Mouse (Mus musculus): Measurements from ENCODE around the gene Med25.
"Not testable (repeated sequence)": the region's sequence is repeated elsewhere in the genome, so short reads cannot be mapped to it uniquely, and the experiment has no call there.

Med25 gene

DNA sequence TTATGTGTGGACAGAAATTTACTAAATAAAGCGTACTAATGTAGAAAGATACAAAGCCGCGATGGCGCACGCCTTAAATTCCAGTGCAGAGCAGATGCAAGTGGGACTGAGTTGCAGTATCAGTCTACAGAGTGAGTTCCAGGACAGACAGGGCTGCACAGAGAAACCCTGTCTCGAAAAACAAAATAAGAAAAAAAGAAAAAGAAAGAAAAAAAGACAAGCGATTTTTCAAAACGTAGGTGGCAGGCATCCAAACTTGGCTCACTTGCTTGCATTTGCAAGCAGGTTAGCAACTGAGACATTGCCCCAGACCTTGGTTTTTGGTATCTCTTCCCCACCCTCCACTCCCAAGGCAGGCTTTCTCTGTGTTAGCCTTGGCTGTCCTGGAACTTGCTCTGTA lies 685 bp upstream of the Med25 start:
- no peak for DNase-seq (ENCODE audit: low spot score)

DNA sequence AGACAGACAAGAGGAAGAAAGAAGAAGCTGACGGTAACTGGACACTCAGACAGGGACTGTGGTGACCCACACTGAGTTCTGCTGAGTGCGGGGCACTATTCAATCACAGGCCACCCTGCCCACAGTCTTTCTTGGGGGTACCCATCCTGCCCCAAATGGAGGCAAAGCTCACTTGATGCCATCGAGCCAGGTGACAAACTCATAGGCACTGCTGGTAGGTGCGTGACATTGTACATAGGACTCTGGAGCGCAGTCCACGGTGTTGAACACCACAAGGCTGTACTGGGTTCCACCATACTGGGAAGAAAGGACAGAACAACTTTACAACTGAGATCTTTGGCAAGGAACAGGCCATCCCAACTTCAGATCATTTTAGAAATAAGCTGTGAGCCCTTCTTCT lies 901 bp downstream of the Med25 start:
- no peak for DNase-seq (ENCODE audit: low spot score)

DNA sequence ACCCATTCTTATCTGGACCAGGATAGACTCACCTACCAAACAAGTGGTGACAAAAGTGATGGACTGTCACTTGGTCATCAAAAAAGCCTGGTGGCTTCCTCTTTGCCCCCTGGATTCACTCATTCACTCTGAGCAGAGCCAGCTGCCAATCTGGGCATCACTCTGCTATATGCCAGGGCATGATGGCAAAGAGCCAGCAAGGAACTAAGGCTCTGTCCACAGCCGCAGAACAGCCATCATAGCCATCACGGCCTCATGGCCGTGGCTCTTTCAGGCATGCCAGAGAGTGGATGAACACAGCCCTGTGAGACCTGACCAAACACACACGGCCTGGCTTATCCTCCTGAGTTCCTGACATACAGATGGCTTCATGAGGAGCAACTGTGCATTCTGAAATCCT lies 1.8 kb downstream of the Med25 start:
- no peak for DNase-seq (ENCODE audit: low spot score)

DNA sequence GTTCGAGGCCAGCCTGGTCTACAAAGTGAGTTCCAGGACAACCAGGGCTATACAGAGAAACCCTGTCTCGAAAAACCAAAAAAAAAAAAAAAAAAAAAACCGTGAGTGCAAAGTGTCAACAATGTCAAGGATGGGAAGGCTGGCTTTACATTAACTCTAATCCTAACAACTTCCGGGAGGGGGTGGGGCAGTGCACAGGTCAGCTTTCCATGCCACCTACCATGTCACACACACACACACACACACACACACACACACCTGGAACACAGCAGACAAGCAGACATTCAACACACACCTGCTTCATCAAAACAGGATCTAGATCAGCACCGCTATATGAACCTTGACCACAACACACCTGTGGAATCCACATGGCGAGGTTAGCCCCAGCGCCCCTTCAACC lies 2.3 kb downstream of the Med25 start:
- no peak for DNase-seq (ENCODE audit: low spot score)

DNA sequence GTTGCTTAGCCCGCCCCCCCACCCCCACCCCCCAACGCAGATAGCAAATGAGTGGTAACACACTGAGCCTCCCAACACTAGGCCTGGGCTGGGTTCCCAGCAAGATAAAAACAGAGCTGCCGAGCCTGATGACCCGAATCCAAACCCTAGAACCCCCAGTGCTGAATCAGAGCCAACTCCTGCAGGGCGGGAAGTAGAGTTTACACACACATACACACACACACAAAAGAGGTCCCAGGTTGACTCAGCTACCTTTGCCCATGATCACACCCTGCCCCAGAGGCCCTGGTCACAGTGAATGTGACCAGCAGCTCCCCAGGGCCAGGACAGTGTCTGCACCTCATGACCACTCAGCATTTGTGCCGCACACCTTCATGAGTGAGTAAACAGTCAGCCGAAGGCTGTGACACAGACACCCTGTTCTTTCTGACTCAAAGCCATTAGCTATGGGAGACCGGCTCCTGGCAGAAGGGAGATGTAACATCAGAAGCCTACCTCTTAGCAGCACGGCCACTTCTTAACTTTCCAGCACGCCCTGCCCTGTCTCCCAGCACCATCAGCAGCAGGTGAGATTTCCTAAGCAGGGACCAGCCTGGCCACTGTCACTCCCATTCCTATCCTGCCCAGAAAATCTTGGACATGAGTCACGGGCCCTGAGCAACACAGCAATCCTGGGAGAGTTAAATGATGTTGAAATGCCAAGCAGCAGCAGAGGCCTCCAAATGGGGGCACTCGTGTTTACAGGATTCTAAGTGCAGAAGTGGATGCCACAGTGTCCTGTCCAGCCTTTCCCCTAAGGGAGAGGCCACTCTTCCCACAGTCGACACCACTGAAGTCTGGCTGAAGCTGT lies 4.0 kb downstream of the Med25 start:
- DNase-seq (ENCODE audit: low spot score): no peak

DNA sequence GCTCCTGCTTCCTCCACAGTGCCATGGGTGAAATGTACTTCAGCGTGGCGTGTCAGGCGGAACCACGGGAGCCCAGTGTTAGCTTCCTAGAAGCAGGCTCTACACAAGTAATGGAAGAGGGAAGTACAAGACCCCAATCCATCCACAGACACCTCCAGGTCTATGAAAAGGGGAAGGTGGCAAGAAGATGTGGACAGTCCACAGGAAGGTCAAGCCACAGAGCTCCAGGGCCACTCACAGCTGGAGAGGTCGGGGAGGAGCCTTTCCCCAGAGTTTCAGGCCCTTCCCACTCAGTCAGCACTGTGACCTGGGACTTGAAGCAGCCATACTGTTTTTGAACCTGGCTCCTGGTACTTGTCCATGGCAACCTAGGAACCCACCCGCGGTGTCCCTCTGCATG lies 5.5 kb downstream of the Med25 start:
- DNase-seq (ENCODE audit: low spot score): no peak

DNA sequence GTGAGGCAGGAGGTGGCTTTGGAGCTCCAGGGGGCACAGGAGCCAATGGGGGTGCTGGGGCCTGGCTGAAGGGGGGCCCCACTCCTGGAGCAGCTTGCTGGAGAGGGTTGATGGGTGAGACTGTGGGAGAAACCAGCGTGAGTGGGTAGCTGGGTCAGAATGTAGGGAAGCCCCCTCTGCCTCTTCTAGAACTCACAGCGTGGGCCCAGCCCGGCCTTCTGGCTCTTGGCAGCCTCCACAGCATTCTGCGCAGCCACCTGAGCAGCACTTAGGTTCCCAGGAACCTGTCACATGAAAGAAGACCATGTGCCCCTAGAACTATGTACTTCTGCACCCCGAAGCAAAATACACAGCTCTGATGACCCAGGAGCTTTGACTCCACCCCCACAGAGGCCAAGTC lies 7.9 kb downstream of the Med25 start:
- no peak for DNase-seq (ENCODE audit: low spot score)

DNA sequence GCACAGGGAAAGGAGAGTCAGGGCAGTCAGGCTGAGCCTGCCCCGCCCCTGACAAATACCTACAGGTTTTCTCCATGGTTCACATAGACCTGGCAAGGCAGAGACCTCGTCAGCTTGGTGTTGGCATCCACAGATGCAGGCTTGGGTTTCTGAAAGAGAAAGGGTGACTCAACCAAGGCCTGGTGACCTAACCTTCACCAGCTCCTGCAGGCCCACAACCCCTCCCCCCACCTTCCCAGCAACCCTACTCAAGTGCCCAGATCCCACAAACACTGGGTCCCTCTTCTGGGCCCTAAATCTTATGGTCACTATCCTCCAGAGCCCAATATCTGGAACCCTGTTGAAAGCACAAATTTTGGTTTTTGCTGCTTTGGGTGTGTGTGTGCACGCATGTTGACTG lies 9.5 kb downstream of the Med25 start:
- no peak for DNase-seq (ENCODE audit: low spot score)

DNA sequence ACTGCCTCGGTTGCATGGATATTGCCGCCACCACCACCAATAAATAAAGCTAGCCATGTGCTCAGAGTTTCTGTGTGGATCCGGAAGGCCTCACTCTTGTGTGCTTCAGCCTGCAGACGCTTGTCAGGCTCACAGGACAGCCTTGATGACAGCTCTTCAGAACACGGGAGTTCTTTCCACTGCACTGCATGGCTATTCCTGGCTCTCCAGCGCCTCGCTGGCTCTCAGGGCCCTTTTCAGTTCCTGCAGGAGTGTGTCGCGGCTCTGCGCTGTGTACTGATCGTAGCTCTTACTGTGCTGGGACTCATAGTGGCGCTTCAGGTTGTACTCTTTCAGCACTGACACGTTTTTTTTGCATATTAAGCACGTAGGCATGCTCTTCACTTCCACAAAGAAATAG lies 14.7 kb downstream of the Med25 start:
- no peak for DNase-seq (ENCODE audit: low spot score)

DNA sequence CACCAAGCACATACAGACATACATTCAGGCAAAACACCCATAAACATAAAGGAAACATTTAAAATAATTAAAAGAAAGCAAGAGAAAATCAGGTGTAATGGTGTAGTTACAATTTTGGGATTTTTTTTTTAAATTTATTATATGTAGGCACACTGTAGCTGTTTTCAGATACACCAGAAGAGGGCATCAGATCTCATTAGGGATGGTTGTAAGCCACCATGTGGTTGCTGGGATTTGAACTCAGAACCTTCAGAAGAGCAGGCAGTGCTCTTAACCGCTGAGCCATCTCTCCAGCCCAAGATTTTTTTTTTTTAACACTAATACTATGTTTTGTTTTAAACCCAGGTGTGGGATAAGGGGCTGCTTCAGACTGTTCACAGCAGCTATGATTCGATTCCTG lies 20.7 kb downstream of the Med25 start:
- DNase-seq (ENCODE audit: low spot score): not testable (repeated sequence)

DNA sequence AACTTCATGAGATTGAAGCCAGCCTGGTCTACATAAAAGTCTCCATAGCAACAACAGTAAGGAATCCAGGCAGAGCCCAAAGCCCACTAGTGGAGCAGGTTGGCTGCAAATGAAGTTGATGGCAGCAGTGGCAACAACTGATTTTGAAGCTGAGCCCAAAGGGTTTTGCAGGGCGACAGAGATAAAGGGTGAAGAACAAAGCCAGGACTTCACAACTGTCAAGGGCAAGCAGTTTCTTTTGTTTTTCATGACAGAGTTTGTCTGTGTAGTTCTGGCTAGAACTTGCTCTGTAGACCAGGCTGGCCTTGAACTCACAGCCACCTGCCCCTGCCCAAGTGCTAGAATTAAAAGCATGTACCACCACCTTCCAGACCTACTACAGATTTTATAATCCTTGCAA lies 21.3 kb downstream of the Med25 start:
- no peak for DNase-seq (ENCODE audit: low spot score)

DNA sequence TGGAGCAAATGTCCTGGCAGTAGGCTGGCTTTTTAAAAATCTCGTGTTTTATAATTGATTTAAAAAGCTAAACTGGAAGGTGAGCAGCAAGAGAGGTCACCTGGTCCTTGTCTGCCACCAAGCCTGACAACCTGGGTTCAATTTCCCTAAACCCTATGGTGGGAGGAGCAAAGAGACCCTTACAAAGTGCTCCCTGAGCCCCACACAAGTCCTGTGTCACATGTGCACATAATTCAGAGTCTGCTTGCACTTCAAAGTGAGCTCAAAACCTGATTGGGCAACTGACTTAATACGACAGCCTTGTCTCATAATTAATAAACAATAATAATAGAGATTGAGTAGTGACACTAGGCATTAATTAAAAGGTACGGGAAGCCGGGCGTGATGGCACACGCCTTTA lies 21.9 kb downstream of the Med25 start:
- no peak for DNase-seq (ENCODE audit: low spot score)

DNA sequence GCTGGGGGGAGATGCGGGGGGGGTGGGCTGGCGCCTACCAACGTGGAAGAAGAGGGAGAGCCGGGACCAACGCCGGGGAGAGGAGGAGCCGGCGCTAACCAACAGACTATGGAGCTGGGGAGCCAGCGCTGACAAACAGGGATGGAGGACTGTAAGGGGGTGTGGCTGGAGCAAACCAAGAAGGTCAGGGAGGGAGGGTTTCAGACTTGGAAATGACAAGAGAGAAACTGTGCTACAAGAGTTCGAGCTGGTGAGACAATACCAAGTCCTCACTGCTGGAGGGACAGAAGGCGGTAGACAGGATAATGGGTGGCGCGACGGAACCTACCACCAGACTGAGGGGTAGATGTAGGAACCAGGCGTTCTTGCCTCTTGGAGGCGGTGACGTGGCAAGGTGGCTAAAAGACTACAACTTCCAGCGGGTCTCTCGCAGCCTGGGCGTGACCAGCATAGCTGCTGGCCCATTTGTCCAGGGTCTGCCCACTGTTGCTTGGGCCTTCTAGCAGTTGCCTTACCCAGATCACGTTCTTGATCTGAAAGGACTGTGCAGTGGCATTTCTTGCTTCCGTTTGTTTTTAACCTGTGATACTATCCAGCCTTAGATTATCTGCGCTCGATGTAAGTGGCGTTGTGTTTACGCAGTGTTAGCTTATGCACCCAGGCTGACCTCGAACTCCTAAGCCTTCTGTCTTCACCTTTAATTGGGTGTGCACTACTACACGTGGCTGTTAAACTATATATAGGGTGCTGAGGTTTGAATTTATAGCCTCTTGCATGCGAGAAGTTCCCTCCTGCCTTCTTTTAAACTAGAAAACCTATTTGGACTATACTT lies 22.6 kb downstream of the Med25 start, which contains the start of gene Ptov1:
Gene Ptov1 (minus strand): TSS at position 92 of the 832 bp plus-strand sequence.
- peak; percentile 96 for DNase-seq (ENCODE audit: low spot score)

DNA sequence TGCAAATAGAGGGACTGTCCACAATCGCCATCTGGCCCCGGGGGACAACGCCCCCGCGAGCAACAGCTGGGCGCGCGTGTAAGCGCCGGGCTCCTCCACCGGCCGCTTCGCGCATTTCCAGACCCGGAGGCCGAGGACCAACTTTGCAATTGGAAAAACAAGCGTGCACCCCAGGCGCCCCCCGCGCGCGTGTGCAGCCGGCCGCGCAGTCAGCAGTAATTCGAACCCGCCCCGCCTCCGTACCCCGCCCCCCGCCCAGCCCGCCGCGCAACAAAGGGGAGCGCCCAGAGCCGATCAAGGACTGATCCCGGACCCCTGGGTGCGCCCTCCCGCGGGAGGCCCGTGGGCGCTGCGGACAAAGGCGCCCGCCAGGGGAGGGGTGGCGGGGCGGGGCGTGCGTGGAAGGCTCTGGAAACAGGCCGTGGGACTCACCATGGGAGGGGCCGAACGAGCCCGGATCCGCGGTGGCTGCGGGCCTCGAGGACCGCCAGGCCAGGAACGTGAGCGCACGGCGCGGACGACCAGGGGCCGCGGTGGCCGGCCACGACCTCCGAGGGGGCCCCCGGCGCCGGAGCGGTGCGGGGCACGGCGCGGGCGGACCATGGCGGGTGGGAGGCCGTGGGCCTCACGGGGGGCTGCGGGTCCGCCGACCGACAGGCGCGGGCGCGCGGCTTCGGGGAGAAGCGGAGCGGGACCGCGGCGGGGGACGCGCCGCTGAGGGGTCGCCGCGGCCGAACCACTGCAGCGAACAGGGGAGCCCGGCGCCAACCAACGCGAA lies 23.4 kb downstream of the Med25 start:
- peak; percentile 66 for DNase-seq (ENCODE audit: low spot score)

DNA sequence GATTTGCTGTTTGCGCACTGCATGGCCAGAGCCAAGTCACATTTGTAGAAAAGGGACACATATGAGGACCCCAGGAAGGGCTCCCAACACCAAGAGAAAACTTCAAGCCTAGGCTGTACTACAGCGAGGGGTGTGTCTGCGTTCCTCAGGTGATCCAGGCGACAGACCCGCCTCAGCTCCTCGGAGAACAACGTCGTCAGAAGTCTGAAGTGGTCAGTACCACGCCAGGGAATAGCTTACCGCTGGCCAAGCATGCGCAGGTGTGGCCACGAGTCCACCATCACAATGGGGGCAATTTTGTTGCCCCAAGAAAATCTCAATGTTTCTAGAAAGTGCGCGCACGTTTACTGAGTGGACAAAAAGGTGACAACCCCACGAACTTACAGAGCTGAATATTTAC lies 24.0 kb downstream of the Med25 start:
- DNase-seq (ENCODE audit: low spot score): no peak

DNA sequence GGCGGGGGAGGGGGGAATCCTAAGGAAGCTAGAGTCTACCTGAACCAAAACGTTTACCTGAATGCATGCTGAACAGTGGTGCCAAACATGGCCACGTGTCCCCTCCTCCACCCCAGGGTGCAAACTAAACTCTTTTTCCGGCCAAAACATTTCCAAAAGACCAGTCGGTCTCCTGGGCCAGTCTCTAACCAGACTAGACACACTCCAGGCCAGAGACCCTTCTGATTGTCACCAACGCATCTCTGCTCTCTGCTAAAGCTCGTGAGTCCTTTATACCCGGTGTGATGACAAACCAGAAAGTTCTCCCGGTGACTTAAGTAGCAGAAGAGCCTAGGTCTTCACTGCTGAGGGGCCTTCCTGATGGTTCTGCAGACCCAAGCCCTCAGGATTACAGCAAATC lies 24.7 kb downstream of the Med25 start:
- no peak for DNase-seq (ENCODE audit: low spot score)

DNA sequence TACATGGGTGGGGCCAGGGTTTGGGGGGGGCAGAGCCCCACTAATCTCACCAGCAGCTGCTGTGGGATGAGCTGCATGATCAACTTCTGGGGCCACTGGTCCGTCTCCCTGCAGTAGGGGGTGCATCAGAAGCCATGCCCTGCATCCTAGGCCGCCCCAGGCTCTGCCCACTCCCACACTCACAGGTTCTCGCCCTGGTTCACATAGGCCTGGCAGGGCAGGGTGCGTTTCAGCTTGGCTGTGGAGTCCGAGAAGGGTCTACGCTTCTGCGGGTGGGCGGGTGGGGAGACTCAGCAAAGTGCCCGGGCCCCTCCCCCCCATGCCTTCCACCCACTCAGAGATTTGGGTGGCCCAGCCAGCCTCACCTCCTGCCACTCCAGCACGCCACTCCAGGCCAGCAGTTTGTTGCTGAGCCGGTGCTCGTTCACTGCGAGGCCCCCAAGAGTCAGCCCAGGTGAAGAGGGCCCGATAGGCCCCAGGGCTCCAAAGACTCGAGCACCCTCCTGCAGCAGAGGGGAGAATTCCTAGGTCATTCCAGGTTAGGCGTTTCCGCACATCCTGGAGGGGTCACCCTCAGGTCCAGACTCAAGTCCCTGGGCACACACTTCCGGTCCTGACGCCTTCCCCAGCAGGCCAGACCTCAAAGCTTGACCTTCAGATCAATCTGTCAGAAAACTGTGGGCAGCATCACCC lies 25.4 kb downstream of the Med25 start:
- DNase-seq (ENCODE audit: low spot score): no peak

DNA sequence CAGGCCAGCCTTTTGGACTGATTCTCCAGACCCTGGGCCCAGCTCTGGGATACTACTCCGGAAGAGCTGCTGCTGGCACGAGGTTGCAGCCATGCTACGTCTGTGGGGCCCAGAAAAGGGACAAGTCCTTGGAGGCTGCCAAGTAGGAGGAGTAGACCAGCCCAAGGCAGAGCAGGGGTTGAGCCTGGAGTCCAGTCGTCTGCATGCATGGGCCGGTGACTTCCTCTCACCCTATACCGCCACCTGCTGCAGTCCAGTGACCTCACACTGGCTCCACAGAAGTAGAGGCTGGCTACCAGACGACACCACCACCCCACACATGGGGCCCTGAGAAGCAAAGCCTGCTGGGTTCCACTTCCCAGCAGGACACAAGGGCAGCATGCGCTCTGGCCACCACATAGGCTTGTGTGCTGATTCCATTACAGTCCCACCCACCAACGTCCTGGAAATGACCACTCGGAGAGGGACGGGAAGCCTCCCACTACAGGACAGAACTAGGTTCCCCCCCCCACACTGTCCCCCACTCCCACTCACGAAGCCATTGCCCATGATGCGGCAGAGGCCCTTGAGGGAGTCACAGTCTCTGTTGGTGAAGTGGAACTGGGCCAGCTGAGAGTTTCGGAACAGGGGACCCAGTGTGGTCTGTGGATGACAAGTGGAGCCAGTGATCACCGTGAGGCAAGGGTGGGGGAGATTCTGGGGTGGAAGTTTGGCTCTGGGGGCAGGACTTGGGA lies 26.1 kb downstream of the Med25 start:
- DNase-seq (ENCODE audit: low spot score): no peak

DNA sequence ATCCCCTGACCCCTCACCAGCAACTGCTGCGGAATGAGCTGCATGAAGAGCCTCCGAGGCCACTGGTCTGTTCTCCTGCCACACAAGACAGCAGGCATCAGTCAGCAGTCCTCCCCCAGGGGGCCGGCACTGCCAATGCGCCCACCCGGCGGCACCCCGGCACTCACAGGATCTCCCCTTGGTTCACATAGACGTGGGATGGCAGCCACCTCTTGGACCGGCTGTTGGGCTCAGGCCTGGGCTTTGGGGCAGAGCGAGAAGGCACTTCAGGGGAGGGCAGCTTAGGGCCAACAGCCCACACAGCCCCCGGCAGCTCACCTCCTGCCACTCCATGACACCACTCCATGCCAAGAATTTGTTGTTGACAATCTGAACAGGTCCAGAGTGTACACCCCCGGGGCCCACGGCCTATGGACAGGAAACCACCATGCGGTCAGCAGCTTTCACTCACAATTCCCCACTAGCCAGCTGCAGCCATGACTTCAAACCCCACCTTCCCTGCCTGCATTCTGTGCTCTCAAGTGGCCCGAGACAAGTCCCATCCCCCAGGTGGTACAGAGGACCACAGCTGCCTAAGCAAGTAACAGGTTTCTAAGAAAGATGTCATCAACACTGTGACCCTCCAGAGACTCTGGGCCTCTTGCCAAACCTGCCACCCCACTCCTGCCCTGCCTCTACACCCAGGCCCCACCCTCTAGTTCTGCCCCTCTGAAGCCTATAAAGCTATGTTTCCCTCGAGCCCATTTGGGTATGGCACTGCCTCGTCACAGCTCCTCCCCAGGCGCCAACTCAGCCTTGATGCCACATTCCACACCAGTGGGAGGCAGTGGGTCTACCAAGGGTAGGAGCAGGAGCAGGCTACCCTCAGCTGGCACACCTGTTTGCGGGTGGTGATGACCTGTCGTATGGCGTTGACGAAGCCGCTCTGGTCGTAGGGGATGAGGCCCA lies 27.6 kb downstream of the Med25 start:
- no peak for DNase-seq (ENCODE audit: low spot score)

DNA sequence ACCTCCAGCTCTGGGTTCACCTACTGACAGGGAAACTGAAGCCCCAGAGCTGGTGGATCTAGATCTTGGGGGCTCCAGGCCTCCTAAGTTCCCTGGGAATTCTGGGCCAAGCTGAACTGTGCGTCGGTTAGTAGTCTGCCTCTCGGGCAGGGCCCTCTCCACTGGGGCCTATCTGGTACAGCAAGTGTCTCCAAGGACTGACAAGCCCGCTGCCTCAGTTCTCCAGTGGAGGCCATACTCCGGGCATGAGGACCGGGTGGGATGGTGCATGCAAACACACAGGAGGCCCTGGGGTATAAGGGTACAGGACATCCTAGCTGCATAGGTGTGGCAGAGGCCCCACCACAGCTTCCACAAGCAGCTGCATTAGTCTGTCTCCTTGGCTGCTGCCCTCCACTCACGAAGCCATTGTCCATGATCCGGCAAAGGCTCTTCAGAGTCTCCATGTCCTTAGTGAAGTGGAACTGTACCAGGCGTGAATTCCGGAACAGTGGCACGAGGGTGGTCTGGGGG lies 28.5 kb downstream of the Med25 start:
- DNase-seq (ENCODE audit: low spot score): no peak
